Comparison of ENCODE assay signal across 33 mouse cellular contexts in the genomic region with DNA sequence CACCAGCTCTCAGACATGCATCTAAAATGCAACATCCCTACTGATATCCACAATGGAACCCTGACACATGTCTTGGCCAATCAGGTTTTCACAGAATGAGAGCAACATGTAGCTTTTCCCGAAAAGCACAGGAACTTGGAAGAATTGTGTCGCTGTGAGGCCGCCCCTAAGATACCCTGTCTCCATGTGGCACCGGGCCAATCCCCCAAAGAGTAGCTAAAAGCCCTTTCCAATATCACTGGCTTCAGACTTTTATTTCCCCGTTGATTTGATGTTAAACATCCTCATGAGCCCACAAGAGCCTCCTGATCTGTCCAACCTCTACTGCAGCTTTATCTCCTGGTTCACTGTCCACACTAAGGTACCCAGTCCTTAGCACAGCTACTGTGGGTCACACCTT. TPM values are rescaled to one million over a fixed set of nuclear protein-coding genes. Genes with fewer than 3 reads are reported as not detected.
A peak's percentile ranks its signal among the peaks of the same experiment; 100 is the strongest.
DNase-seq lines count a peak whose midpoint lies in the region; ATAC-seq and TF ChIP-seq lines count a peak whose summit lies in the region.
"Had no signal": no experiment of that assay in that cellular context is flagged by ENCODE, and none has a peak within 500 bp of the region (broad histone marks: within the 10 kb centered on the region; RNA-seq: fewer than 3 reads in every experiment).

No protein-coding gene starts in this region.

- 89% methylated on average over 5 of the region's 5 CpGs for WGBS in forebrain, embryonic 12.5 days
- 73% methylated on average over 5 of the region's 5 CpGs for WGBS in forebrain, embryonic 13.5 days
- WGBS in hindbrain, embryonic 13.5 days: 78% methylated on average over 5 of the region's 5 CpGs
- WGBS in hindbrain, postnatal 0 days: 46% methylated on average over 5 of the region's 5 CpGs
- 89% methylated on average over 5 of the region's 5 CpGs for WGBS in midbrain, embryonic 12.5 days
- 59% methylated on average over 5 of the region's 5 CpGs for WGBS in midbrain, embryonic 16.5 days
- 57% methylated on average over 5 of the region's 5 CpGs for WGBS in midbrain, embryonic 14.5 days

- no peak for ATAC-seq in forebrain, embryonic 12.5 days (ENCODE audit: low FRiP score)
- no peak for ATAC-seq in forebrain, embryonic 13.5 days
- no peak for ATAC-seq in hindbrain, embryonic 13.5 days (ENCODE audit: low FRiP score)
- ATAC-seq in hindbrain, postnatal 0 days: no peak
- ATAC-seq in midbrain, embryonic 12.5 days (ENCODE audit: low FRiP score, low read depth): no peak
- ATAC-seq in midbrain, embryonic 16.5 days: no peak
- no peak for ATAC-seq in midbrain, embryonic 14.5 days (ENCODE audit: low FRiP score, low TSS enrichment)
- ATAC-seq: CD4-positive, CD25-positive, alpha-beta regulatory T cell, adult 4 months; forebrain, embryonic 16.5 days; hindbrain, embryonic 16.5 days; inflammation-experienced regulatory T-cells, adult 6 months had no signal

- peak overlapping the region; percentile 46; the same call in 1 of the 2 replicates for H3K27ac ChIP-seq in forebrain, embryonic 12.5 days
- H3K27ac ChIP-seq in forebrain, embryonic 13.5 days: no peak overlapping the region
- H3K27ac ChIP-seq in hindbrain, embryonic 13.5 days: 0 out of 2 replicates have a peak overlapping the region, but pooled peaks have one; percentile 8
- no peak overlapping the region for H3K27ac ChIP-seq in hindbrain, postnatal 0 days
- H3K27ac ChIP-seq in midbrain, embryonic 12.5 days (replicated peaks): peak overlapping the region; percentile 65
- no peak overlapping the region for H3K27ac ChIP-seq in midbrain, embryonic 16.5 days (ENCODE audit: low read length)
- 0 out of 2 replicates have a peak overlapping the region, but pooled peaks have one; percentile 17 for H3K27ac ChIP-seq in midbrain, embryonic 14.5 days (replicated peaks; ENCODE audit: low read depth, low read length)
- H3K27ac ChIP-seq: embryonic facial prominence, embryonic 12.5 days; embryonic facial prominence, embryonic 15.5 days; gastrocnemius, adult 2 months; hindbrain, embryonic 12.5 days had no signal

- no peaks in the 10 kb centered on the region for H3K27me3 ChIP-seq in forebrain, embryonic 12.5 days
- H3K27me3 ChIP-seq in forebrain, embryonic 13.5 days: no peaks in the 10 kb centered on the region
- H3K27me3 ChIP-seq in hindbrain, embryonic 13.5 days: no peaks in the 10 kb centered on the region
- H3K27me3 ChIP-seq in hindbrain, postnatal 0 days (ENCODE audit: insufficient read depth, low read length): no peaks in the 10 kb centered on the region
- H3K27me3 ChIP-seq in midbrain, embryonic 12.5 days: no peaks in the 10 kb centered on the region
- H3K27me3 ChIP-seq in midbrain, embryonic 16.5 days (ENCODE audit: control insufficient read depth, insufficient read depth, low read depth, low read length): no peaks in the 10 kb centered on the region
- no peaks in the 10 kb centered on the region for H3K27me3 ChIP-seq in midbrain, embryonic 14.5 days (ENCODE audit: control insufficient read depth, insufficient read depth, low read length)
- H3K27me3 ChIP-seq: embryonic facial prominence, embryonic 12.5 days; embryonic facial prominence, embryonic 15.5 days; hindbrain, embryonic 12.5 days had no signal

- DNase-seq in hindbrain, postnatal 0 days (ENCODE audit: low spot score): no peak
- peak; percentile 32 for DNase-seq in midbrain, embryonic 14.5 days
- no peak for DNase-seq in heart, postnatal 14 days
- DNase-seq: adrenal gland, adult 2 months; cerebellum, adult 11 months; cerebellum, adult 8-10 months; gastrocnemius, adult 2 months; gastrocnemius, postnatal 14 days; heart, adult 11 months; heart, postnatal 36 days had no signal

- 0 out of 2 replicates have a peak overlapping the region, but pooled peaks have one; percentile 36 for H3K9ac ChIP-seq in forebrain, embryonic 12.5 days
- H3K9ac ChIP-seq in forebrain, embryonic 13.5 days: no peak overlapping the region
- no peak overlapping the region for H3K9ac ChIP-seq in hindbrain, embryonic 13.5 days
- H3K9ac ChIP-seq in hindbrain, postnatal 0 days (replicated peaks; ENCODE audit: low read length): no peak overlapping the region
- H3K9ac ChIP-seq in midbrain, embryonic 12.5 days (replicated peaks): no peak overlapping the region
- H3K9ac ChIP-seq in midbrain, embryonic 16.5 days (ENCODE audit: low read depth, low read length): no peak overlapping the region
- H3K9ac ChIP-seq in midbrain, embryonic 14.5 days (replicated peaks; ENCODE audit: low read length): no peak overlapping the region
- H3K9ac ChIP-seq: embryonic facial prominence, embryonic 12.5 days; embryonic facial prominence, embryonic 15.5 days; hindbrain, embryonic 12.5 days had no signal

- peaks cover 74% of the 10 kb centered on the region for H3K36me3 ChIP-seq in forebrain, embryonic 12.5 days (replicated peaks)
- peaks cover 88% of the 10 kb centered on the region for H3K36me3 ChIP-seq in forebrain, embryonic 13.5 days (ENCODE audit: poor library complexity, severe bottlenecking)
- H3K36me3 ChIP-seq in hindbrain, embryonic 13.5 days: peaks cover 77% of the 10 kb centered on the region
- H3K36me3 ChIP-seq in hindbrain, postnatal 0 days (ENCODE audit: insufficient read depth, low read length): peaks cover 19% of the 10 kb centered on the region; the same call in 1 of the 2 replicates
- H3K36me3 ChIP-seq in midbrain, embryonic 12.5 days: peaks cover 64% of the 10 kb centered on the region
- peaks cover 24% of the 10 kb centered on the region for H3K36me3 ChIP-seq in midbrain, embryonic 16.5 days (ENCODE audit: control insufficient read depth, insufficient read depth, low read length)
- peaks cover 71% of the 10 kb centered on the region for H3K36me3 ChIP-seq in midbrain, embryonic 14.5 days (ENCODE audit: control insufficient read depth, insufficient read depth, low read length)
- H3K36me3 ChIP-seq: embryonic facial prominence, embryonic 15.5 days had no signal

- no peak for TF ChIP-seq CTCF in hindbrain, postnatal 0 days (IDR thresholded peaks at IDR 0.05; ENCODE audit: low read depth)

- H3K9me3 ChIP-seq in forebrain, embryonic 12.5 days: no peaks in the 10 kb centered on the region
- no peaks in the 10 kb centered on the region for H3K9me3 ChIP-seq in forebrain, embryonic 13.5 days (replicated peaks)
- H3K9me3 ChIP-seq in hindbrain, embryonic 13.5 days: no peaks in the 10 kb centered on the region
- no peaks in the 10 kb centered on the region for H3K9me3 ChIP-seq in hindbrain, postnatal 0 days (ENCODE audit: low read length)
- no peaks in the 10 kb centered on the region for H3K9me3 ChIP-seq in midbrain, embryonic 12.5 days
- H3K9me3 ChIP-seq in midbrain, embryonic 16.5 days (replicated peaks; ENCODE audit: control insufficient read depth, low read length, poor library complexity, severe bottlenecking): no peaks in the 10 kb centered on the region
- no peaks in the 10 kb centered on the region for H3K9me3 ChIP-seq in midbrain, embryonic 14.5 days (ENCODE audit: control insufficient read depth, low read length)
- H3K9me3 ChIP-seq: embryonic facial prominence, embryonic 12.5 days; embryonic facial prominence, embryonic 15.5 days; hindbrain, embryonic 12.5 days had no signal

- no peak overlapping the region for H3K4me2 ChIP-seq in forebrain, embryonic 12.5 days
- no peak overlapping the region for H3K4me2 ChIP-seq in forebrain, embryonic 13.5 days
- no peak overlapping the region for H3K4me2 ChIP-seq in hindbrain, embryonic 13.5 days
- H3K4me2 ChIP-seq in hindbrain, postnatal 0 days (ENCODE audit: low read depth, low read length): no peak overlapping the region
- no peak overlapping the region for H3K4me2 ChIP-seq in midbrain, embryonic 12.5 days (replicated peaks)
- H3K4me2 ChIP-seq in midbrain, embryonic 16.5 days (ENCODE audit: low read length): no peak overlapping the region
- no peak overlapping the region for H3K4me2 ChIP-seq in midbrain, embryonic 14.5 days (ENCODE audit: low read length)
- H3K4me2 ChIP-seq: embryonic facial prominence, embryonic 12.5 days; embryonic facial prominence, embryonic 15.5 days; heart, embryonic 11.5 days; hindbrain, embryonic 12.5 days had no signal

- H3K4me3 ChIP-seq in forebrain, embryonic 12.5 days (replicated peaks): no peak overlapping the region
- H3K4me3 ChIP-seq in forebrain, embryonic 13.5 days: no peak overlapping the region
- H3K4me3 ChIP-seq in hindbrain, embryonic 13.5 days: no peak overlapping the region
- H3K4me3 ChIP-seq in hindbrain, postnatal 0 days (ENCODE audit: low read length): no peak overlapping the region
- H3K4me3 ChIP-seq in midbrain, embryonic 12.5 days: no peak overlapping the region
- no peak overlapping the region for H3K4me3 ChIP-seq in midbrain, embryonic 16.5 days (ENCODE audit: low read depth, low read length)
- H3K4me3 ChIP-seq in midbrain, embryonic 14.5 days (replicated peaks; ENCODE audit: low read depth, low read length): no peak overlapping the region
- H3K4me3 ChIP-seq: embryonic facial prominence, embryonic 12.5 days; embryonic facial prominence, embryonic 15.5 days; gastrocnemius, adult 2 months; hindbrain, embryonic 12.5 days had no signal

- H3K4me1 ChIP-seq in forebrain, embryonic 12.5 days: peaks cover 30% of the 10 kb centered on the region
- peaks cover 34% of the 10 kb centered on the region for H3K4me1 ChIP-seq in forebrain, embryonic 13.5 days
- H3K4me1 ChIP-seq in hindbrain, embryonic 13.5 days (replicated peaks): peaks cover 25% of the 10 kb centered on the region
- 0 out of 2 replicates have a peak, but pooled peaks cover 4% of the 10 kb centered on the region for H3K4me1 ChIP-seq in hindbrain, postnatal 0 days (ENCODE audit: insufficient read depth, low read length)
- H3K4me1 ChIP-seq in midbrain, embryonic 12.5 days: peaks cover 27% of the 10 kb centered on the region
- no peaks in the 10 kb centered on the region for H3K4me1 ChIP-seq in midbrain, embryonic 16.5 days (ENCODE audit: control insufficient read depth, insufficient read depth, low read length)
- H3K4me1 ChIP-seq in midbrain, embryonic 14.5 days (ENCODE audit: control insufficient read depth, insufficient read depth, low read length): no peaks in the 10 kb centered on the region
- H3K4me1 ChIP-seq: embryonic facial prominence, embryonic 12.5 days; embryonic facial prominence, embryonic 15.5 days had no signal

- intact Hi-C loops in heart, postnatal 14 days (cut with DNase I): no loop called here

RNA-seq across cellular contexts. Expression of a gene that starts 19.9 kb away (rescaled TPM):
- polyA plus RNA-seq in forebrain, embryonic 12.5 days (2016; fragmentation: Nextera tagmentation; extraction: Ambion mirVana): 9.0 and 9.8 TPM in 2 replicates
- 8.5 and 8.7 TPM in 2 replicates for polyA plus RNA-seq in forebrain, embryonic 13.5 days (2015; fragmentation: Nextera tagmentation; extraction: Ambion mirVana)
- 15.4 and 16.0 TPM in 2 replicates for polyA plus RNA-seq in hindbrain, embryonic 13.5 days (2015; fragmentation: Nextera tagmentation; extraction: Ambion mirVana)
- total RNA-seq in hindbrain, postnatal 0 days (2014; rRNA removed): 52.0 and 80.7 TPM in 2 replicates
- polyA plus RNA-seq in hindbrain, postnatal 0 days (2015; fragmentation: Nextera tagmentation; extraction: Ambion mirVana): 44.7 and 45.2 TPM in 2 replicates
- 9.3 and 9.6 TPM in 2 replicates for polyA plus RNA-seq in midbrain, embryonic 12.5 days (2016; fragmentation: Nextera tagmentation; extraction: Ambion mirVana)
- polyA plus RNA-seq in midbrain, embryonic 16.5 days (2015; fragmentation: Nextera tagmentation; extraction: Ambion mirVana): 25.6 and 29.7 TPM in 2 replicates
- polyA plus RNA-seq in midbrain, embryonic 14.5 days (2014; fragmentation: Nextera tagmentation; extraction: Ambion mirVana): 16.5 and 17.2 TPM in 2 replicates
- total RNA-seq in heart, postnatal 14 days (2021): 100 to 1,000 TPM; 130 to 137 TPM

RNA-seq across cellular contexts. Expression of a gene that starts 21.6 kb away (rescaled TPM):
- polyA plus RNA-seq in forebrain, embryonic 12.5 days (2016; fragmentation: Nextera tagmentation; extraction: Ambion mirVana): 35.7 and 37.6 TPM in 2 replicates
- 40.8 and 41.0 TPM in 2 replicates for polyA plus RNA-seq in forebrain, embryonic 13.5 days (2015; fragmentation: Nextera tagmentation; extraction: Ambion mirVana)
- 43.5 and 45.9 TPM in 2 replicates for polyA plus RNA-seq in hindbrain, embryonic 13.5 days (2015; fragmentation: Nextera tagmentation; extraction: Ambion mirVana)
- 73.5 and 81.3 TPM in 2 replicates for total RNA-seq in hindbrain, postnatal 0 days (2014; rRNA removed)
- polyA plus RNA-seq in hindbrain, postnatal 0 days (2015; fragmentation: Nextera tagmentation; extraction: Ambion mirVana): 53.8 and 54.1 TPM in 2 replicates
- polyA plus RNA-seq in midbrain, embryonic 12.5 days (2016; fragmentation: Nextera tagmentation; extraction: Ambion mirVana): 32.1 and 33.2 TPM in 2 replicates
- 57.4 and 64.6 TPM in 2 replicates for polyA plus RNA-seq in midbrain, embryonic 16.5 days (2015; fragmentation: Nextera tagmentation; extraction: Ambion mirVana)
- polyA plus RNA-seq in midbrain, embryonic 14.5 days (2014; fragmentation: Nextera tagmentation; extraction: Ambion mirVana): 45.4 and 54.2 TPM in 2 replicates
- 1 to 10 TPM; 4.3 to 5.2 TPM for total RNA-seq in heart, postnatal 14 days (2021)

RNA-seq across cellular contexts. Expression of a gene that starts 22.6 kb away (rescaled TPM):
- not detected in 2 replicates for polyA plus RNA-seq in forebrain, embryonic 12.5 days (2016; fragmentation: Nextera tagmentation; extraction: Ambion mirVana)
- not detected in 2 replicates for polyA plus RNA-seq in forebrain, embryonic 13.5 days (2015; fragmentation: Nextera tagmentation; extraction: Ambion mirVana)
- not detected in 2 replicates for polyA plus RNA-seq in hindbrain, embryonic 13.5 days (2015; fragmentation: Nextera tagmentation; extraction: Ambion mirVana)
- total RNA-seq in hindbrain, postnatal 0 days (2014; rRNA removed): not detected in 2 replicates
- not detected in 2 replicates for polyA plus RNA-seq in hindbrain, postnatal 0 days (2015; fragmentation: Nextera tagmentation; extraction: Ambion mirVana)
- not detected in 2 replicates for polyA plus RNA-seq in midbrain, embryonic 12.5 days (2016; fragmentation: Nextera tagmentation; extraction: Ambion mirVana)
- not detected in 2 replicates for polyA plus RNA-seq in midbrain, embryonic 16.5 days (2015; fragmentation: Nextera tagmentation; extraction: Ambion mirVana)
- not detected in 2 replicates for polyA plus RNA-seq in midbrain, embryonic 14.5 days (2014; fragmentation: Nextera tagmentation; extraction: Ambion mirVana)
- total RNA-seq in heart, postnatal 14 days (2021): not detected
- total RNA-seq: adrenal gland, adult 2 months; adrenal gland, postnatal 14 days; adrenal gland, postnatal 4 days; gastrocnemius, adult 2 months; gastrocnemius, postnatal 14 days; gastrocnemius, postnatal 4 days; heart, adult 8-10 months; heart, postnatal 36 days; MEL had no signal
- polyA plus RNA-seq: adrenal gland, adult 2 months; C2C12; CD4-positive, CD25-positive, alpha-beta regulatory T cell, adult 4 months; embryonic facial prominence, embryonic 12.5 days; embryonic facial prominence, embryonic 15.5 days; forebrain, embryonic 16.5 days; frontal cortex, adult 2 months; heart, embryonic 11.5 days; heart, embryonic 14.5 days; heart, postnatal 0 days; hindbrain, embryonic 12.5 days; hindbrain, embryonic 16.5 days; inflammation-experienced regulatory T-cells, adult 6 months; intestine, embryonic 16.5 days had no signal

RNA-seq across cellular contexts. Expression of a gene that starts 34.6 kb away (rescaled TPM):
- polyA plus RNA-seq in forebrain, embryonic 12.5 days (2016; fragmentation: Nextera tagmentation; extraction: Ambion mirVana): 0.17 and 0.23 TPM in 2 replicates
- 0.27 and 0.31 TPM in 2 replicates for polyA plus RNA-seq in forebrain, embryonic 13.5 days (2015; fragmentation: Nextera tagmentation; extraction: Ambion mirVana)
- polyA plus RNA-seq in hindbrain, embryonic 13.5 days (2015; fragmentation: Nextera tagmentation; extraction: Ambion mirVana): 0.38 and 0.53 TPM in 2 replicates
- 0.05 and 0.29 TPM in 2 replicates for total RNA-seq in hindbrain, postnatal 0 days (2014; rRNA removed)
- polyA plus RNA-seq in hindbrain, postnatal 0 days (2015; fragmentation: Nextera tagmentation; extraction: Ambion mirVana): 0.19 and 0.40 TPM in 2 replicates
- 0.19 and 0.34 TPM in 2 replicates for polyA plus RNA-seq in midbrain, embryonic 12.5 days (2016; fragmentation: Nextera tagmentation; extraction: Ambion mirVana)
- 0.23 and 0.46 TPM in 2 replicates for polyA plus RNA-seq in midbrain, embryonic 16.5 days (2015; fragmentation: Nextera tagmentation; extraction: Ambion mirVana)
- polyA plus RNA-seq in midbrain, embryonic 14.5 days (2014; fragmentation: Nextera tagmentation; extraction: Ambion mirVana): 0.15 and 0.17 TPM in 2 replicates
- 10 to 100 TPM; 61.8 to 69.1 TPM for total RNA-seq in heart, postnatal 14 days (2021)
- polyA plus RNA-seq: C2C12; CD4-positive, CD25-positive, alpha-beta regulatory T cell, adult 4 months had no signal

RNA-seq across cellular contexts. Expression of a gene that starts 39.9 kb away (rescaled TPM):
- 0.09 and 0.15 TPM in 2 replicates for polyA plus RNA-seq in forebrain, embryonic 12.5 days (2016; fragmentation: Nextera tagmentation; extraction: Ambion mirVana)
- polyA plus RNA-seq in forebrain, embryonic 13.5 days (2015; fragmentation: Nextera tagmentation; extraction: Ambion mirVana): 0.14 TPM in 1 of 2 replicates, not detected in the other
- 0.42 TPM in 1 of 2 replicates, not detected in the other for polyA plus RNA-seq in hindbrain, embryonic 13.5 days (2015; fragmentation: Nextera tagmentation; extraction: Ambion mirVana)
- 0.22 TPM in 1 of 2 replicates, not detected in the other for total RNA-seq in hindbrain, postnatal 0 days (2014; rRNA removed)
- polyA plus RNA-seq in hindbrain, postnatal 0 days (2015; fragmentation: Nextera tagmentation; extraction: Ambion mirVana): 0.14 and 0.16 TPM in 2 replicates
- 0.17 and 0.25 TPM in 2 replicates for polyA plus RNA-seq in midbrain, embryonic 12.5 days (2016; fragmentation: Nextera tagmentation; extraction: Ambion mirVana)
- 0.10 TPM in 1 of 2 replicates, not detected in the other for polyA plus RNA-seq in midbrain, embryonic 16.5 days (2015; fragmentation: Nextera tagmentation; extraction: Ambion mirVana)
- not detected in 2 replicates for polyA plus RNA-seq in midbrain, embryonic 14.5 days (2014; fragmentation: Nextera tagmentation; extraction: Ambion mirVana)
- 1 to 10 TPM in 1 of 2 experiments, under 1 TPM in 1; 0.68 to 1.3 TPM for total RNA-seq in heart, postnatal 14 days (2021)
- total RNA-seq: adrenal gland, adult 2 months; adrenal gland, postnatal 14 days; gastrocnemius, adult 2 months; gastrocnemius, postnatal 14 days; MEL had no signal
- polyA plus RNA-seq: CD4-positive, CD25-positive, alpha-beta regulatory T cell, adult 4 months; forebrain, embryonic 16.5 days; inflammation-experienced regulatory T-cells, adult 6 months had no signal

Comparison
In these comparisons a context has a peak if more than half of its experiments do, and no peak if none do; other contexts are left out.
1. H3K27ac ChIP-seq: peak in forebrain, embryonic 12.5 days (single experiment), hindbrain, embryonic 13.5 days (single experiment), midbrain, embryonic 12.5 days (single experiment) and midbrain, embryonic 14.5 days (single experiment); none in forebrain, embryonic 13.5 days (single experiment), hindbrain, postnatal 0 days (single experiment) and midbrain, embryonic 16.5 days (single experiment).